Mouse (Mus musculus): ENCODE measurements around the gene Lrrc20. TPM values are rescaled to one million over a fixed set of nuclear protein-coding genes. Genes with fewer than 3 reads are reported as not detected.

Lrrc20 gene
- polyA plus RNA-seq, 1 experiment from 2014 or later = 17.8 TPM

GRCm38 (mm10) chr10:61533285-61533684 is 57.7 kb downstream of the Lrrc20 start:
- H3K36me3 ChIP-seq = no peaks in the 10 kb centered on the region
- H3K9ac ChIP-seq = no peak overlapping the region
- H3K4me1 ChIP-seq (replicated peaks) = peaks cover 51% of the 10 kb centered on the region
- H3K4me2 ChIP-seq = no peak overlapping the region
- 59% methylated on average over 7 of the region's 7 CpGs for WGBS
- ATAC-seq (ENCODE audit: low FRiP score, low read depth) = no peak
- H3K4me3 ChIP-seq = no peak overlapping the region
- H3K27ac ChIP-seq (replicated peaks) = no peak overlapping the region
- H3K9me3 ChIP-seq = no peaks in the 10 kb centered on the region
- H3K27me3 ChIP-seq = no peaks in the 10 kb centered on the region

GRCm38 (mm10) chr10:61534371-61535101 is 58.9 kb downstream of the Lrrc20 start:
- peak; percentile 59 for ATAC-seq (ENCODE audit: low FRiP score, low read depth)
- Histone ChIP-seq H3K27me3 (no peaks in the 10 kb centered on the region), H3K4me3 (no peak overlapping the region), H3K27ac (replicated peaks) (peak overlapping the region; percentile 70), H3K4me1 (replicated peaks) (peaks cover 56% of the 10 kb centered on the region), H3K9ac (no peak overlapping the region), H3K36me3 (no peaks in the 10 kb centered on the region), H3K4me2 (no peak overlapping the region), H3K9me3 (no peaks in the 10 kb centered on the region)
- WGBS = 31% methylated on average over 3 of the region's 3 CpGs

- H3K9ac ChIP-seq = no peak overlapping the region
- H3K4me3 ChIP-seq = no peak overlapping the region
- H3K27me3 ChIP-seq = no peaks in the 10 kb centered on the region
- no peaks in the 10 kb centered on the region for H3K9me3 ChIP-seq
- peak overlapping the region; percentile 70 for H3K27ac ChIP-seq (replicated peaks)
- H3K4me2 ChIP-seq = no peak overlapping the region
- 77% methylated on average over 4 of the region's 4 CpGs for whole genome bisulfite sequencing
- H3K4me1 ChIP-seq (replicated peaks) = peaks cover 61% of the 10 kb centered on the region
- no peaks in the 10 kb centered on the region for H3K36me3 ChIP-seq
- no peak for ATAC-seq (ENCODE audit: low FRiP score, low read depth)
These were observed 59.8 kb downstream of the Lrrc20 start for GRCm38 (mm10) chr10:61535441-61535840.

GRCm38 (mm10) chr10:61536130-61537035 is 60.8 kb downstream of the Lrrc20 start:
- Histone ChIP-seq H3K36me3 (no peaks in the 10 kb centered on the region), H3K27me3 (no peaks in the 10 kb centered on the region), H3K4me3 (no peak overlapping the region), H3K4me2 (no peak overlapping the region; the same call in 1 of the 2 replicates), H3K9ac (no peak overlapping the region), H3K27ac (replicated peaks) (peak overlapping the region; percentile 26; the same call in 1 of the 2 replicates), H3K9me3 (no peaks in the 10 kb centered on the region), H3K4me1 (replicated peaks) (peaks cover 61% of the 10 kb centered on the region)
- ATAC-seq (ENCODE audit: low FRiP score, low read depth) = no peak
- WGBS = 24% methylated on average over 20 of the region's 20 CpGs

GRCm38 (mm10) chr10:61537036-61537380 is 61.4 kb downstream of the Lrrc20 start:
- 82% methylated on average over 5 of the region's 5 CpGs for WGBS
- Histone ChIP-seq H3K4me3 (no peak overlapping the region), H3K9me3 (no peaks in the 10 kb centered on the region), H3K9ac (no peak overlapping the region), H3K27me3 (no peaks in the 10 kb centered on the region), H3K4me2 (no peak overlapping the region), H3K27ac (replicated peaks) (no peak overlapping the region), H3K4me1 (replicated peaks) (peaks cover 61% of the 10 kb centered on the region), H3K36me3 (no peaks in the 10 kb centered on the region)
- ATAC-seq (ENCODE audit: low FRiP score, low read depth) = no peak

GRCm38 (mm10) chr10:61538446-61538845 is 62.8 kb downstream of the Lrrc20 start:
- WGBS = 28% methylated on average over 4 of the region's 4 CpGs
- ATAC-seq (ENCODE audit: low FRiP score, low read depth) = no peak
- Histone ChIP-seq H3K27me3 (no peaks in the 10 kb centered on the region), H3K36me3 (no peaks in the 10 kb centered on the region), H3K9me3 (no peaks in the 10 kb centered on the region), H3K4me2 (no peak overlapping the region), H3K27ac (replicated peaks) (no peak overlapping the region), H3K4me3 (no peak overlapping the region), H3K4me1 (replicated peaks) (peaks cover 59% of the 10 kb centered on the region), H3K9ac (no peak overlapping the region)

- Histone ChIP-seq H3K9me3 (no peaks in the 10 kb centered on the region), H3K9ac (no peak overlapping the region), H3K36me3 (no peaks in the 10 kb centered on the region), H3K4me2 (no peak overlapping the region), H3K27me3 (no peaks in the 10 kb centered on the region), H3K27ac (replicated peaks) (no peak overlapping the region), H3K4me3 (no peak overlapping the region), H3K4me1 (replicated peaks) (0 out of 2 replicates have a peak, but pooled peaks cover 8% of the 10 kb centered on the region)
- ATAC-seq (ENCODE audit: low FRiP score, low read depth) = no peak
- WGBS = 47% methylated on average over 12 of the region's 12 CpGs
These were observed 68.7 kb downstream of the Lrrc20 start for GRCm38 (mm10) chr10:61544127-61544862.

GRCm38 (mm10) chr10:61544863-61545240 is 69.3 kb downstream of the Lrrc20 start:
- Histone ChIP-seq H3K36me3 (no peaks in the 10 kb centered on the region), H3K4me2 (no peak overlapping the region), H3K4me1 (replicated peaks) (0 out of 2 replicates have a peak, but pooled peaks cover 10% of the 10 kb centered on the region), H3K9me3 (no peaks in the 10 kb centered on the region), H3K9ac (no peak overlapping the region), H3K27ac (replicated peaks) (no peak overlapping the region), H3K4me3 (no peak overlapping the region), H3K27me3 (no peaks in the 10 kb centered on the region)
- WGBS = 83% methylated on average over 9 of the region's 9 CpGs
- no peak for ATAC-seq (ENCODE audit: low FRiP score, low read depth)

GRCm38 (mm10) chr10:61550106-61550505 is 74.5 kb downstream of the Lrrc20 start:
- no peaks in the 10 kb centered on the region for H3K36me3 ChIP-seq
- no peaks in the 10 kb centered on the region for H3K27me3 ChIP-seq
- 57% methylated on average over 8 of the region's 8 CpGs for WGBS
- H3K9ac ChIP-seq = no peak overlapping the region
- no peak overlapping the region for H3K4me2 ChIP-seq
- no peak overlapping the region for H3K4me3 ChIP-seq
- peak; percentile 72 for ATAC-seq (ENCODE audit: low FRiP score, low read depth)
- no peaks in the 10 kb centered on the region for H3K9me3 ChIP-seq
- H3K27ac ChIP-seq (replicated peaks) = no peak overlapping the region; the same call in 1 of the 2 replicates
- 0 out of 2 replicates have a peak, but pooled peaks cover 9% of the 10 kb centered on the region for H3K4me1 ChIP-seq (replicated peaks)

GRCm38 (mm10) chr10:61555155-61555554 is 79.6 kb downstream of the Lrrc20 start:
- WGBS = 86% methylated on average over 6 of the region's 6 CpGs
- Histone ChIP-seq H3K4me2 (no peak overlapping the region), H3K4me3 (no peak overlapping the region), H3K9ac (no peak overlapping the region), H3K27ac (replicated peaks) (no peak overlapping the region), H3K27me3 (no peaks in the 10 kb centered on the region), H3K4me1 (replicated peaks) (0 out of 2 replicates have a peak, but pooled peaks cover 4% of the 10 kb centered on the region), H3K36me3 (no peaks in the 10 kb centered on the region), H3K9me3 (0 out of 2 replicates have a peak, but pooled peaks cover under 1% of the 10 kb centered on the region)
- no peak for ATAC-seq (ENCODE audit: low FRiP score, low read depth)

GRCm38 (mm10) chr10:61558631-61559030 is 83.0 kb downstream of the Lrrc20 start:
- ATAC-seq (ENCODE audit: low FRiP score, low read depth) = no peak
- Histone ChIP-seq H3K4me2 (no peak overlapping the region), H3K9me3 (0 out of 2 replicates have a peak, but pooled peaks cover 7% of the 10 kb centered on the region), H3K4me1 (replicated peaks) (no peaks in the 10 kb centered on the region), H3K36me3 (no peaks in the 10 kb centered on the region), H3K4me3 (no peak overlapping the region), H3K27ac (replicated peaks) (no peak overlapping the region), H3K9ac (no peak overlapping the region), H3K27me3 (no peaks in the 10 kb centered on the region)
- 90% methylated on average over 2 of the region's 2 CpGs for WGBS
